Mouse (Mus musculus): Measurements from ENCODE around the gene Gkap1. TPM values are rescaled to one million over a fixed set of nuclear protein-coding genes. Genes with fewer than 3 reads are reported as not detected.

Gene Gkap1
- 1 to 10 TPM in 1 of 2 experiments, under 1 TPM in 1; 0.84 to 1.5 TPM for total RNA-seq (2023)

GRCm38 (mm10) chr13:58275599-58275998 is at the start of gene Gkap1:
Gene Gkap1 (minus strand): TSS chr13:58275699.

DNA sequence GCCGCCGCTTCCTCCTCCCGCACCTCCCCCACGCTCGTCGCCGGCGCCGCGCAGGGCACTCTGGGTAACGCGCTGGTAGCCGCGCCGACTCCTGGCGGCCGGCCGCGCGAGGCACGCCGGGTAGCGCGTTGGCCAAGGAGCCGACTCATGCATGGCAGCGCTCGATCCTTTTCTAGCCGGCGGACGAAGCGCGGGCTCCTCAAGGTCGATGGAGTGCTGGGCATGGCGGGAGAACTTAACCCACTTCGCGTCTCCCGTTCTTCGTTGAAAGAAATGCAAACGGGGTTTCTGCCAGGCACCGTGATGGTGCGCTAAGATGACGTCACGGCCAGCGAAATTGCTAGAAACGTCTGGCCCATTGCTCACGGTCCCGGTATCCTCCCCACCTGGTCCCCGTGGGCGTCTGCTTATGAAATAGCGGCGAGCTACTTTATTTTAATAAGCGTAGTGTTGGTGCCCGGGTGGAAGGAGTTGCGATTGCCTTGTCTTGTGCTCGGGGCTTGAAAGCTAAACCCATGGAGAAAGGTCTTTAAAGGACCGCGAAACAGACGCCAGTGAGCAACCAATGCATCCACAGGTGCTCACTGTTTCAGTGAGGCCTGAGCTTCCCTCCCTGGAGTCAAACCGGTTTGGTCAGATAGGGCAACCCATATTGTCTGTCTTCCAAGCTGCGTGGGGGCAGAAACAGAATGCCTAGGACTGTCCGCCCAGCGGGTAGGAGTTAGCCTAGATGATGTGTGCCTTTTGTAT is 59.7 kb downstream of the Gkap1 start, which contains the start of gene Ubqln1:
Gene Ubqln1 (minus strand): TSS at position 62 of the 750 bp plus-strand sequence.

Other genes with a start within 250 kb of the Gkap1 start
- gene Klhl3, start 162.1 kb downstream of the Gkap1 start, total RNA-seq (2023): 10 to 100 TPM in 1 of 2 experiments, 1 to 10 TPM in 1; 8.7 to 11.4 TPM
- 100 to 1,000 TPM; 142 to 149 TPM for gene Hnrnpa0, start 147.1 kb downstream of the Gkap1 start, total RNA-seq (2023)
- gene Idnk, start 118.0 kb downstream of the Gkap1 start, total RNA-seq (2023): 100 to 1,000 TPM; 109 to 129 TPM
- gene Ubqln1, start 60.0 kb downstream of the Gkap1 start, total RNA-seq (2023): 10 to 100 TPM; 81.0 to 84.8 TPM
- not detected for gene Kif27, start 83.4 kb upstream of the Gkap1 start, total RNA-seq (2023)
- gene 2210016F16Rik, start 109.5 kb upstream of the Gkap1 start, total RNA-seq (2023): 10 to 100 TPM; 21.0 to 25.9 TPM
- gene Rmi1, start 126.5 kb upstream of the Gkap1 start, total RNA-seq (2023): 10 to 100 TPM; 29.3 to 32.0 TPM
- gene Hnrnpk, start 127.6 kb upstream of the Gkap1 start, total RNA-seq (2023): 1,000 to 10,000 TPM; 1,088 to 1,105 TPM